Mouse (Mus musculus): Measurements from ENCODE around the gene Endou. TPM values are rescaled to one million over a fixed set of nuclear protein-coding genes. Genes with fewer than 3 reads are reported as not detected.

Gene Endou
- 1 to 10 TPM; 1.2 TPM for total RNA-seq (2021)
- long read RNA-seq, partial matches to known transcripts: 1 of 1 reads
- long read RNA-seq, other reads (novel, unspliced or antisense): 0 of 1 reads

GRCm38 (mm10) chr15:97731111-97731510 lies at the start of gene Endou:
TSS of gene Endou (minus strand) at chr15:97731339.
- DNase-seq (ENCODE audit: low spot score in 2 of 2): no peak

DNA sequence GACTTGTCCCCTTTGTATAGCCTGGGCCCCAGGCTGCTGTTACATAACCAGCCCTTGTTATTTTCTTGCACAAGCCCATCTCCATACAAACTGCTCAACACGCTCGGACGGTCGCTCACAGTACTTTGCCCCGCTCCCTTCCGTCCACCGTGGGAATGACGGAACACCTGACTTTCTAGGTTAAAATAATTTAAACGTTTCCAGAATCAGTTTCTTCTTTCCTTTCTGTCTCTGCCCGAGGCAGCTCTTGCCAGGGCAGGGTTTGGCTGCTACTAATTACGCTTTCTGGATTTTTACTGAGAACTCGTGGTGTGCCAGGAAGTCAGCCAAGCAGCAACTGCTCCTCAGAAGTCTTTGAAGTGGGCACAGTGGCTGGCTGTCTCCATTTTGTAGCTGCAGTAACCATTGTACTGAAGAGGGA lies 49.5 kb upstream of the Endou start:
- peak in 1 of 2 experiments; percentile 58 for DNase-seq (ENCODE audit: low spot score in 2 of 2)

DNA sequence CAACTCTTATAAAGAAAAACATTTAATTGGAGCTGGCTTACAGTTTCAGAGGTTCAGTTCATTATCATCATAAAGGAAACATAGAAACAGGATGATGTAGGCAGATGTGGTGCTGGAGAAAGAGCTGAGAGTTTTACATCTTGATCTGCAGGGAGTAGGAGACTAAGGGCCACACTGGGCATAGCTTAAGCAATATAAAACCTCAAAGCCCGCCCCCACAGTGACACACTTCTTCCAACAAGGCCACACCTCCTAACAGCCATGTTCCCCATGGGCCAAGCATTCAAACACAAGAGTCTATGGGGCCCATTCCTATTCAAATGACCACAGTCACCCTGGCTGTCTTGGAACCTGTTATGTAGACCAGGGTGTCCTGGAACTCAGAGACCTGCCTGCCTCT lies 48.4 kb upstream of the Endou start:
- DNase-seq (ENCODE audit: low spot score in 2 of 2): no peak

GRCm38 (mm10) chr15:97778311-97779098 lies 47.4 kb upstream of the Endou start, which contains the start of gene Slc48a1:
TSS of gene Slc48a1 (plus strand) at chr15:97778520.
- DNase-seq (ENCODE audit: low spot score in 2 of 2): no peak

GRCm38 (mm10) chr15:97776919-97777318 lies 45.8 kb upstream of the Endou start:
- no peak for DNase-seq (ENCODE audit: low spot score in 2 of 2)

DNA sequence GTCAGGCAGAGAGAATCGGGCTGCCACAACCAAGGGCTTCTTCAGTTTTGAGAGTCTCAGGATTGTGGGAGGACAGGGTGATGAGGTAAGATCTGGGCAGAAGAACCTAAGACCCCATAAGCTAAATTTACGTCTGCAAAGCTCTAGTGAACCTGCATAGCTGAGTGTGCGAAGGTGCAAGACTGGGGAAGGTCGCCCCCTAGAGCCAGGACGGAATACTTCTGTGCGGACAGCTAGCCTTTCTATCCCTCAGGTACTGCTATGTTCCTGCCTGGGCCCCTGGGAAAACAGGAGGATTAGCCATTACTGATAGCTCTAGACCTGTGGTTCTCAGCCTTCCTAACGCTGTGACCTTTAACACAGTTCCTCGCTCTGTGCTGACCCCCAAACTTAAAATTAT lies 45.4 kb upstream of the Endou start:
- peak in 1 of 2 experiments; percentile 79 for DNase-seq (ENCODE audit: low spot score in 2 of 2)

GRCm38 (mm10) chr15:97773961-97774370 lies 42.8 kb upstream of the Endou start:
- no peak for DNase-seq (ENCODE audit: low spot score in 2 of 2)

DNA sequence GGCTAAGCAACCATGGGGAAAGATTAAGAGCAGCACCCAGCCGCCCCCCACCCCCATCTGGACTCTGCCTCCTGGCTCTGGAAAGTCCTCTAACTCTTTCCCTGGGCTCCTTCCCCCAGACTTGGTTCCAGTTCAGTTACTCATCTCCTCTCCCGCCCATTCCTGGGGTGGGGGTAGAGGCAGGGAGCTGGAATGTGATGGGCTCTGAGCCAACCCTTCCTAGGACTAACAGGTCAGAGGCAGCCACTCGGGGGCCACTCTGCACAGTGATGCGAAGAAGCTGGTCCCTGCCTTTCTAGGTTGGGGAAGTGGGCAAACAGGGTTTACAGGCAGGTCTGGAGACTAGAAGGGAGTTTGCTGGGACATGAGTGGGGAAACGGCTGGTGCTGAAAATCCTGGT lies 42.0 kb upstream of the Endou start:
- no peak for DNase-seq (ENCODE audit: low spot score in 2 of 2)

DNA sequence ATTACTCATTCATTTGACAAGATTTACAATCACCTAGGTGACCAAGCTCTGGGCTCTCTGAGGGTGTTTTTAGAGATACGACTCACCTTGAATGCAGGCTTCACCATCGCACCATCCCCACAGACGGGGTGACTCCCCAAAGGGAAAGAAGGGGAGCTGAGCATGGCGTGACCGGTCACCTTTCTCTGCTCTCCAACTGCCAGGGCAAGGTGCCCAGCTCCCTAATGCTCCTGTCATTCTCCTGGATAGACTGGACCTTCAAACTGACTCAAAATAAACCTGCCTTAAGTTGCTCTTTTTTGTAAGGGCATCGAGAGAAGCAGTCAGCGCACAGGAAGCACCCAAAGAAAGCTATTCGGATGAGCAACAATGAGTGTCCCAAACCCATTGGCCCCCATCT lies 39.1 kb upstream of the Endou start:
- DNase-seq (ENCODE audit: low spot score in 2 of 2): no peak

DNA sequence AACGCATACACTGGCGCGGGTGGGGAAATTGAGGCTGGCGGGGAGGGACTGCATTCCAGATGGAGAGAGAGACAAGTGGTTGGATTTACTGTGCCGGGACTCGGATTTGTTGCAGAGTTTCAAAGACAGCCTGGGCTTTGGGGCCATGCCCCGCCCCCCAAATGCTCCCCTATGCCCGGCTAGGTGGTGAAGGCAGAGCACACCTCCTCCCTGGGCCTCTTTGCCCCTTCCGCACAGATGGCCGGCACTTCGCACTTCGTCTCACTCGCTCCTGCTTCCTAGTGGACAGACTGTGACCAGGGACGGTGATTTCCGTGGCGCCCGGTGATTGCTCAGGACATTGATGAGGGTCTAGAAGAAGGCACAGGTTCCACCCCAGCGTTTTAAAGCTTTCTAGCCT lies 37.1 kb upstream of the Endou start:
- DNase-seq (ENCODE audit: low spot score in 2 of 2): no peak

GRCm38 (mm10) chr15:97767280-97768186 lies 36.4 kb upstream of the Endou start, which contains the start of gene Rapgef3:
TSS of gene Rapgef3 (minus strand) at chr15:97767972.
- DNase-seq (ENCODE audit: low spot score in 2 of 2): peak; percentile 63 to 79

DNA sequence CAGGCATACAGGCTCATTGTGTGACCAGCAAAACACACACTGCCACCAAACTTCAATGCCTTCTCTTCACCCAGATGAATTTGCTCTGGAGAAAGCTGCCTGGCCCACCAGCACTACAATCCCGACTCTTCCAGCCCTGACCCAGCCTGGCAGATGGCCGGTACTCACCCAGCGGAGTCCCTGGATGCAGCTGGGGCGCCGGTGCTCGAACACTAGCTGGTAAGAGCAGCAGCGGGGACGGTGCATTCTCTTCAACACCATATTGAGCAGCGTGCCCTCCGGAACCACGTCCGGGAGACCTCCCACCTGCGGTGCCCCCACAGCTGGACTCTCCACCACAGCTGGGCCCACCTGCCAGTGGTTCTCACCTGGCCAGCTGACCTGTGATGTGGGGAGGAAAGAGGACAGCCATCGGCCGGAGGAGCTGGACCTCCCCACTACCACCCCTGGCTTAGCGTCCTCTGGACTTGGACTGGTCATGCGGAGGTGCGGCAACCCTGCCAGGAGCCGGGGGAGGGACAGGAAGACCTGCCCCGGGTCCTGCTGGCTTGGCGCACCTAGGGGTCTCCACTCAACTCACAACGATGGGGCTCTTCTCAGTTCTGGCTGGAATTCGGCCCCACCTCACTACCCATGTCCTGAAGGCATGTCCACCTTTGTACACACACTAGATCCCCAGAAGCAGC lies 35.6 kb upstream of the Endou start:
- no peak for DNase-seq (ENCODE audit: low spot score in 2 of 2)

- peak in 1 of 2 experiments; percentile 52 for DNase-seq (ENCODE audit: low spot score in 2 of 2)
Observed at GRCm38 (mm10) chr15:97766194-97766593, 35.1 kb upstream of the Endou start.

DNA sequence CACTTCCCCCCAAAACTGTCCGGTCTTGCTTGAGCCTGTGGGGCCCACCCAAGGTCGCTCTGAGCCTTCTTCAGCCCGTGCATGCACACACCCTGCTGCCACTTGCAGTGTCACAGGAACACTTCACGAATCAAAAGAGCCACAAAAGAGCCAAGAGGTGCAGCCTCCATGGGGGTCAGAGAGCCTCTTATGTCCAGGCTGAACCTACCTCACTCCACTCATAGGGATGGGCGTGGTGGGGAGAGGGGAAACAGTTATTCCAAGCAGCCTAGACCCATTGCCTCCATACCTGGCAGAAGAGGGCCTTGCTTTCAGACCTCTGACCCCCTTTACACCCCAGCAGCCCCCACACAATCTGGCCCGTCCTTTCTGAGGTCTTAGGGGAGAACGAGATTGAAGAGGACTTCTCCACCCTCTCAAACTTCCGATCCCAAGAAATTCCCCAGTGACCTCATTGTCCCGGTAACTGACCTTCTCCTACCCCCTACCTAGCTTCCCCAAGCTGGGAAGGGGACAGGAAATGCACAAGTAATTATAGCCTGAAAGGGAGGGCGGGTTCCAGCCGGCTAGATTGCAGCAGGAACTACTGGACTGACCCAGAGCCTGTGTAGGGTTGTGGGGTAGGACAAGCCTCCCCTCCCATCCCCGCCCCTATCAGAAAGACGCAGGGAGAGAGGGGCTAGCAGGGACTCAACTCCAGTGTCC lies 34.1 kb upstream of the Endou start:
- DNase-seq (ENCODE audit: low spot score in 2 of 2): no peak

DNA sequence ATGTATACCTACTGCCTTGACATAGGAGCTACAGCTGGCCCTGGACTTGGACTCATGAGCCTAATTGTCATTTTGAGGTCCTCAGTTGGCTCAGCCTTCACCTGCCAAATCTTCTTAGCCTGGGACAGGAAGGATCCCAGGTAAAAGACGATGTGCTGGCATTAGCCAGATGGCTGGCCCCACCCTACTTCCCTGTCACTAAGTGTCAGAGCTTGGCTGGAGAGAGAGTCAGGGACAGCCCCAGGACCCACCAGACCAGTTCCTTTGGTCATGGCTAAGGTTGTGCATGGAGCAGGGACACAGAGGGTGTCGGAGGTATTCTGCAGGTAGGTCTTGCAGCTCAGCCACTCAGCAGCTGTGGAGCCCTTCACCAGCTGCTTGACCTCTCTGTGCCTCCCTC lies 33.4 kb upstream of the Endou start:
- no peak for DNase-seq (ENCODE audit: low spot score in 2 of 2)

GRCm38 (mm10) chr15:97763256-97764049 lies 32.3 kb upstream of the Endou start:
- DNase-seq (ENCODE audit: low spot score in 2 of 2): no peak

DNA sequence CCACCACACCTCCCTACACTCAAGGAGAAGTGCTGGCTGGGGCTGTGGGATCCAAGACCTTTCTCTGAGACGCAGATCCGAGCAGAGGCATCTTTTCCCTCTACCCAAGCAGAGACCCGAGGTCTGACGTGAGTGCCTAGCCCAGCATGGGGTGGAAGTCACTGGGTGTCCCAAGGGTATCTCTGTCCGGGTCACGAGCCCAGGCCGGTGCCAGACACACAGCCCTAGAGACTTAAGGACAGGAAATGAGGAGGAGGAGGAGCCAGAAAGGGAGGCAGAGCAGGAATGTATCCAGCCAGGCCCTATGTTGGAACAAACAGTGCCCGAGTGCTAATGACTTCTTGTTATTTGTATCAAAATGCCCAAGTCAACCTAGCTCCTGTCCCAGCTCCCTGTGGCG lies 31.6 kb upstream of the Endou start:
- DNase-seq (ENCODE audit: low spot score in 2 of 2): no peak

DNA sequence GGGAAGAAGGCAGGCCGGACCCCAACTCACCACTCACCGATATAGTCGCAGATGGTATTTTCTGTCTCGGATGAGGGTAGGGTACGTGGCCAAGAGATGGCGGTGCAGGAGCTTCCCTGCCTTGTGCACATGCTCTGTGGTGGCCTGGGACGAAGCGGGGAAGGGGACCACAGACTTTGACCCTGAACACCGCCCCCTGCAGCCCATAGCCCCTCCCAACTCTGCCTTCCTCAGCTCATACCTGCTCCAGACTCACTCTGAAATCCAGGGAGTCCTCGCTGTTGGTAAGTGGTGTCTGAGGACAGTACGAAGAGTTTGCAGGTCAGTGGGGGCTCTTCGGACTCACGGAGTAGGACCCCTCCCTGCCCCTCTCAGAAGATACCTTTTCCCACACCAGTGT lies 30.3 kb upstream of the Endou start:
- DNase-seq (ENCODE audit: low spot score in 2 of 2): no peak

GRCm38 (mm10) chr15:97760952-97761351 lies 29.8 kb upstream of the Endou start:
- DNase-seq (ENCODE audit: low spot score in 2 of 2): no peak

- DNase-seq (ENCODE audit: low spot score in 2 of 2): peak; percentile 54 to 77
Observed at GRCm38 (mm10) chr15:97760006-97760405, 28.9 kb upstream of the Endou start.

Data from layer of hippocampus, adult 18-20 months (tissue).